Mouse (Mus musculus) spleen, adult 2 months (tissue): Measurements from ENCODE around the gene Ptch1.

ENCODE experiments used
- CTCF ChIP-seq: fragments of 200-500 bp; IDR thresholded peaks from 2 replicates; pipeline ENCODE4 v1.5.1; 2011; ENCODE audit warnings: mild to moderate bottlenecking, inconsistent platforms; ENCODE audit not compliant: insufficient read depth, insufficient read length, insufficient replicate concordance; ENCODE audit errors: extremely low read depth
- POLR2A ChIP-seq: fragments of 200-500 bp; IDR thresholded peaks from 2 replicates; pipeline ENCODE4 v1.6.1; 2011; ENCODE audit warnings: low read depth, low read length, inconsistent platforms

GRCm38 (mm10) chr13:63553436-63553835 is 20.0 kb downstream of the Ptch1 start:
- TF ChIP-seq POLR2A (no peak), CTCF (no peak)
